Mouse (Mus musculus) liver, embryonic 16.5 days (tissue): ENCODE results near the gene Mvb12a. TPM values are rescaled to one million over a fixed set of nuclear protein-coding genes. Genes with fewer than 3 reads are reported as not detected.

Experiments
- ATAC-seq: fragments of 200-750 bp; cut with Nextera tagmentation; 2 replicates; pipeline ENCODE4 v1.8.0; 2017; ENCODE audit warnings: low read depth, mild to moderate bottlenecking, moderate number of reproducible peaks, moderate library complexity
- H3K27ac ChIP-seq: fragments of 300-500 bp; sonication (generic); 2 replicates; pipeline ENCODE4 v1.5.1; 2014; ENCODE audit warnings: mild to moderate bottlenecking, low read length
- H3K27me3 ChIP-seq: fragments of 300-500 bp; sonication (generic); 2 replicates; pipeline ENCODE4 v1.6.1; 2014; ENCODE audit warnings: low read depth, low read length, mixed read lengths; ENCODE audit not compliant: control insufficient read depth, insufficient read depth
- H3K36me3 ChIP-seq: fragments of 300-500 bp; sonication (generic); 2 replicates; pipeline ENCODE4 v1.6.1; 2014; ENCODE audit warnings: mild to moderate bottlenecking; ENCODE audit not compliant: control insufficient read depth, insufficient read depth
- H3K4me1 ChIP-seq: fragments of 300-500 bp; sonication (generic); 2 replicates; pipeline ENCODE4 v1.6.1; 2014; ENCODE audit warnings: low read depth, low read length, mixed read lengths; ENCODE audit not compliant: control insufficient read depth
- H3K4me2 ChIP-seq: fragments of 300-500 bp; sonication (generic); 2 replicates; pipeline ENCODE4 v1.6.1; 2014; ENCODE audit warnings: low read depth, low read length, mixed read lengths
- H3K4me3 ChIP-seq: fragments of 300-500 bp; sonication (generic); 2 replicates; pipeline ENCODE4 v1.5.1; 2014; ENCODE audit warnings: low read depth, mild to moderate bottlenecking, low read length
- H3K9ac ChIP-seq: fragments of 300-500 bp; sonication (generic); 2 replicates; pipeline ENCODE4 v1.6.1; 2014; ENCODE audit warnings: low read depth, low read length
- H3K9me3 ChIP-seq: fragments of 300-500 bp; sonication (generic); replicated peaks from 2 replicates; pipeline ENCODE4 v1.6.1; 2016; ENCODE audit warnings: low read length; ENCODE audit not compliant: control insufficient read depth
- WGBS: fragments of 180-500 bp; shearing (Covaris S2); extraction: QIAGEN DNeasy Blood & Tissue Kit; methylation state at CpG from one replicate; pipeline ENCODE4 v1.1.7; 2014; ENCODE audit not compliant: insufficient replicate concordance; 5-methylcytosine and 5-hydroxymethylcytosine counted together
- polyA plus RNA-seq: library from polyadenylated mRNA; unstranded; fragments of >200 nt; fragmentation: Nextera tagmentation; extraction: Ambion mirVana; gene quantifications from 2 replicates; pipeline ENCODE4 v1.2.1, GENCODE M21; 2015

Mvb12a gene
- polyA plus RNA-seq, 1 experiment from 2014 or later, result 32.5 TPM

- peaks cover 9% of the 10 kb centered on the region; the same call in 1 of the 2 replicates for H3K4me1 ChIP-seq
- WGBS, result 38% methylated on average over 1 of the region's 1 CpGs
- H3K9me3 ChIP-seq, result no peaks in the 10 kb centered on the region
- no peak for ATAC-seq
- H3K9ac ChIP-seq, result no peak overlapping the region
- no peaks in the 10 kb centered on the region; the same call in 1 of the 2 replicates for H3K27me3 ChIP-seq
- no peak overlapping the region for H3K4me3 ChIP-seq
- no peak overlapping the region for H3K4me2 ChIP-seq
- no peaks in the 10 kb centered on the region for H3K36me3 ChIP-seq
- no peak overlapping the region for H3K27ac ChIP-seq
Measured at GRCm38 (mm10) chr8:71575020-71575419, 32.3 kb downstream of the Mvb12a start.

- Histone ChIP-seq H3K9me3 (no peaks in the 10 kb centered on the region), H3K9ac (no peak overlapping the region), H3K4me2 (no peak overlapping the region), H3K27ac (no peak overlapping the region), H3K27me3 (no peaks in the 10 kb centered on the region), H3K4me1 (no peaks in the 10 kb centered on the region), H3K36me3 (no peaks in the 10 kb centered on the region), H3K4me3 (no peak overlapping the region)
- WGBS, result 39% methylated on average over 4 of the region's 4 CpGs
- no peak for ATAC-seq
Measured at GRCm38 (mm10) chr8:71577856-71578387, 35.2 kb downstream of the Mvb12a start.

- no peak overlapping the region for H3K4me2 ChIP-seq
- no peak for ATAC-seq
- H3K9me3 ChIP-seq, result no peaks in the 10 kb centered on the region
- no peak overlapping the region for H3K9ac ChIP-seq
- no peak overlapping the region for H3K27ac ChIP-seq
- H3K4me1 ChIP-seq, result no peaks in the 10 kb centered on the region
- H3K36me3 ChIP-seq, result no peaks in the 10 kb centered on the region
- 29% methylated on average over 1 of the region's 1 CpGs for WGBS
- H3K4me3 ChIP-seq, result no peak overlapping the region
- H3K27me3 ChIP-seq, result no peaks in the 10 kb centered on the region
Measured at GRCm38 (mm10) chr8:71579009-71579408, 36.3 kb downstream of the Mvb12a start.

- Histone ChIP-seq H3K36me3 (no peaks in the 10 kb centered on the region), H3K4me1 (no peaks in the 10 kb centered on the region), H3K27ac (no peak overlapping the region), H3K4me2 (no peak overlapping the region), H3K9me3 (no peaks in the 10 kb centered on the region), H3K4me3 (no peak overlapping the region), H3K27me3 (no peaks in the 10 kb centered on the region), H3K9ac (no peak overlapping the region)
- WGBS, result 71% methylated on average over 14 of the region's 14 CpGs
- no peak for ATAC-seq
Measured at GRCm38 (mm10) chr8:71579476-71579875, 36.8 kb downstream of the Mvb12a start.

- Histone ChIP-seq H3K9me3 (no peaks in the 10 kb centered on the region), H3K9ac (no peak overlapping the region), H3K4me3 (no peak overlapping the region), H3K27ac (no peak overlapping the region), H3K36me3 (no peaks in the 10 kb centered on the region), H3K4me1 (no peaks in the 10 kb centered on the region), H3K4me2 (no peak overlapping the region), H3K27me3 (no peaks in the 10 kb centered on the region)
- no peak for ATAC-seq
- 62% methylated on average over 8 of the region's 9 CpGs for WGBS
Measured at GRCm38 (mm10) chr8:71580201-71580600, 37.5 kb downstream of the Mvb12a start.

- Histone ChIP-seq H3K4me1 (peaks cover 8% of the 10 kb centered on the region), H3K9ac (no peak overlapping the region), H3K36me3 (no peaks in the 10 kb centered on the region), H3K27ac (no peak overlapping the region), H3K4me2 (no peak overlapping the region), H3K4me3 (no peak overlapping the region), H3K27me3 (no peaks in the 10 kb centered on the region), H3K9me3 (no peaks in the 10 kb centered on the region)
- no peak for ATAC-seq
- 62% methylated on average over 2 of the region's 2 CpGs for WGBS
Measured at GRCm38 (mm10) chr8:71586891-71587290, 44.2 kb downstream of the Mvb12a start.

- Histone ChIP-seq H3K4me3 (no peak overlapping the region), H3K27ac (no peak overlapping the region), H3K9ac (no peak overlapping the region), H3K36me3 (no peaks in the 10 kb centered on the region), H3K27me3 (no peaks in the 10 kb centered on the region), H3K4me2 (no peak overlapping the region), H3K4me1 (peaks cover 19% of the 10 kb centered on the region), H3K9me3 (no peaks in the 10 kb centered on the region)
- ATAC-seq, result no peak
- WGBS, result 70% methylated on average over 3 of the region's 3 CpGs
Measured at GRCm38 (mm10) chr8:71588762-71589161, 46.0 kb downstream of the Mvb12a start.

- H3K27ac ChIP-seq, result peak overlapping the region; percentile 94
- no peaks in the 10 kb centered on the region for H3K27me3 ChIP-seq
- H3K9ac ChIP-seq, result peak overlapping the region; percentile 72
- H3K9me3 ChIP-seq, result no peaks in the 10 kb centered on the region
- peak overlapping the region; percentile 73 for H3K4me3 ChIP-seq
- no peaks in the 10 kb centered on the region for H3K36me3 ChIP-seq
- peak overlapping the region; percentile 93 for H3K4me2 ChIP-seq
- ATAC-seq, result no peak
- WGBS, result 10% methylated on average over 5 of the region's 5 CpGs
- peaks cover 22% of the 10 kb centered on the region for H3K4me1 ChIP-seq
Measured at GRCm38 (mm10) chr8:71591017-71591416, 48.3 kb downstream of the Mvb12a start.

- peak; percentile 85 for ATAC-seq
- Histone ChIP-seq H3K27ac (peak within 1 kb of the TSS; percentile 94), H3K27me3 (no peaks in the 10 kb centered on the region), H3K4me1 (peaks cover 22% of the 10 kb centered on the region), H3K36me3 (no peaks in the 10 kb centered on the region), H3K9ac (peak within 1 kb of the TSS; percentile 72), H3K4me3 (peak within 1 kb of the TSS; percentile 73), H3K9me3 (no peaks in the 10 kb centered on the region), H3K4me2 (peak within 1 kb of the TSS; percentile 93)
- WGBS, result under 1% methylated on average over 69 of the region's 71 CpGs
Measured at GRCm38 (mm10) chr8:71591471-71592373, 49.0 kb downstream of the Mvb12a start, which contains the start of gene Pgls. TSS of gene Pgls (plus strand) at chr8:71592176.
